Mouse (Mus musculus) layer of hippocampus, postnatal 14 days (tissue): ENCODE measurements around the gene Cerkl. TPM values are rescaled to one million over a fixed set of nuclear protein-coding genes. Genes with fewer than 3 reads are reported as not detected.
A peak's percentile ranks its signal among the peaks of the same experiment; 100 is the strongest.

Source experiments
- DNase-seq, 2 experiments: peaks; one replicate each; pipeline ENCODE4 v3.0.0; 2021 to 2022; ENCODE audit warnings: low spot score in 2 of 2, mixed read lengths in 1 of 2
- total RNA-seq, 2 experiments: library from RNA; stranded (reverse); gene quantifications; 2 replicates each; pipeline ENCODE4 v1.2.3; 2021

Gene Cerkl
- total RNA-seq, 2 experiments from 2014 or later: 6.3 to 6.6 TPM

GRCm38 (mm10) chr2:79443861-79444620 is 12.5 kb downstream of the Cerkl start:
- no peak for DNase-seq

- DNase-seq: no peak
Measured at GRCm38 (mm10) chr2:79443401-79443800, 13.2 kb downstream of the Cerkl start.

- no peak for DNase-seq
Measured at GRCm38 (mm10) chr2:79442906-79443305, 13.7 kb downstream of the Cerkl start.

- no peak for DNase-seq
Measured at GRCm38 (mm10) chr2:79442227-79442626, 14.4 kb downstream of the Cerkl start.

- DNase-seq: no peak
Measured at GRCm38 (mm10) chr2:79430061-79430460, 26.5 kb downstream of the Cerkl start.

GRCm38 (mm10) chr2:79429650-79430049 is 26.9 kb downstream of the Cerkl start:
- DNase-seq: no peak

- no peak for DNase-seq
Measured at GRCm38 (mm10) chr2:79429108-79429507, 27.5 kb downstream of the Cerkl start.

GRCm38 (mm10) chr2:79428569-79429104 is 27.9 kb downstream of the Cerkl start:
- no peak for DNase-seq

GRCm38 (mm10) chr2:79428022-79428421 is 28.6 kb downstream of the Cerkl start:
- DNase-seq: no peak

GRCm38 (mm10) chr2:79421696-79422095 is 34.9 kb downstream of the Cerkl start:
- no peak for DNase-seq

GRCm38 (mm10) chr2:79414505-79414904 is 42.1 kb downstream of the Cerkl start:
- DNase-seq: peak in 1 of 2 experiments; percentile 31

- no peak for DNase-seq
Measured at GRCm38 (mm10) chr2:79410903-79411255, 45.7 kb downstream of the Cerkl start.

GRCm38 (mm10) chr2:79410247-79410902 is 46.2 kb downstream of the Cerkl start:
- DNase-seq: no peak

GRCm38 (mm10) chr2:79405661-79406405 is 50.8 kb downstream of the Cerkl start:
- DNase-seq: no peak

GRCm38 (mm10) chr2:79400045-79400444 is 56.5 kb downstream of the Cerkl start:
- no peak for DNase-seq

GRCm38 (mm10) chr2:79399234-79400000 is 57.2 kb downstream of the Cerkl start:
- peak in 1 of 2 experiments; percentile 19 for DNase-seq

GRCm38 (mm10) chr2:79398831-79399230 is 57.8 kb downstream of the Cerkl start:
- DNase-seq: no peak

- no peak for DNase-seq
Measured at GRCm38 (mm10) chr2:79398343-79398742, 58.2 kb downstream of the Cerkl start.

GRCm38 (mm10) chr2:79397107-79397506 is 59.5 kb downstream of the Cerkl start:
- no peak for DNase-seq

GRCm38 (mm10) chr2:79379087-79380041 is 77.2 kb downstream of the Cerkl start:
- peak; percentile 22 to 63 for DNase-seq
